Mouse (Mus musculus) hindbrain, embryonic 16.5 days (tissue): ENCODE results near the gene Cmip. TPM values are rescaled to one million over a fixed set of nuclear protein-coding genes. Genes with fewer than 3 reads are reported as not detected.

ENCODE experiments used
- ATAC-seq: fragments of 200-750 bp; cut with Nextera tagmentation; 2 replicates; pipeline ENCODE4 v1.8.0; 2017; ENCODE audit warnings: moderate TSS enrichment, moderate library complexity
- H3K27ac ChIP-seq: fragments of 300-500 bp; sonication (generic); 2 replicates; pipeline ENCODE4 v1.5.1; 2014; ENCODE audit warnings: low read depth, mild to moderate bottlenecking, control low read depth, low read length, moderate library complexity
- H3K27me3 ChIP-seq: fragments of 300-500 bp; sonication (generic); replicated peaks from 2 replicates; pipeline ENCODE4 v1.6.1; 2014; ENCODE audit warnings: low read length; ENCODE audit not compliant: control insufficient read depth, insufficient read depth
- H3K36me3 ChIP-seq: fragments of 300-500 bp; sonication (generic); 2 replicates; pipeline ENCODE4 v1.6.1; 2014; ENCODE audit warnings: mild to moderate bottlenecking, low read length, moderate library complexity, mixed read lengths; ENCODE audit not compliant: control insufficient read depth, insufficient read depth
- H3K4me1 ChIP-seq: fragments of 300-500 bp; sonication (generic); 2 replicates; pipeline ENCODE4 v1.6.1; 2014; ENCODE audit warnings: low read depth, low read length; ENCODE audit not compliant: control insufficient read depth, insufficient read depth
- H3K4me2 ChIP-seq: fragments of 300-500 bp; sonication (generic); 2 replicates; pipeline ENCODE4 v1.6.1; 2014; ENCODE audit warnings: mild to moderate bottlenecking, low read length, control low read depth, moderate library complexity
- H3K4me3 ChIP-seq: fragments of 300-500 bp; sonication (generic); 2 replicates; pipeline ENCODE4 v1.5.1; 2014; ENCODE audit warnings: mild to moderate bottlenecking, low read length, control low read depth, moderate library complexity
- H3K9ac ChIP-seq: fragments of 300-500 bp; sonication (generic); 2 replicates; pipeline ENCODE4 v1.6.1; 2014; ENCODE audit warnings: low read depth, mild to moderate bottlenecking, control low read depth, low read length, moderate library complexity
- H3K9me3 ChIP-seq: fragments of 300-500 bp; sonication (generic); 2 replicates; pipeline ENCODE4 v1.6.1; 2014; ENCODE audit warnings: mild to moderate bottlenecking, low read length, moderate library complexity; ENCODE audit not compliant: control insufficient read depth
- WGBS: fragments of 180-500 bp; shearing (Covaris S2); extraction: QIAGEN DNeasy Blood & Tissue Kit; methylation state at CpG from one replicate; pipeline ENCODE4 v1.1.7; 2014; 5-methylcytosine and 5-hydroxymethylcytosine counted together
- polyA plus RNA-seq: library from polyadenylated mRNA; unstranded; fragments of >200 nt; fragmentation: Nextera tagmentation; extraction: Ambion mirVana; gene quantifications from 2 replicates; pipeline ENCODE4 v1.2.1, GENCODE M21; 2015

Gene Cmip
- polyA plus RNA-seq, 1 experiment from 2014 or later = 143 TPM

DNA sequence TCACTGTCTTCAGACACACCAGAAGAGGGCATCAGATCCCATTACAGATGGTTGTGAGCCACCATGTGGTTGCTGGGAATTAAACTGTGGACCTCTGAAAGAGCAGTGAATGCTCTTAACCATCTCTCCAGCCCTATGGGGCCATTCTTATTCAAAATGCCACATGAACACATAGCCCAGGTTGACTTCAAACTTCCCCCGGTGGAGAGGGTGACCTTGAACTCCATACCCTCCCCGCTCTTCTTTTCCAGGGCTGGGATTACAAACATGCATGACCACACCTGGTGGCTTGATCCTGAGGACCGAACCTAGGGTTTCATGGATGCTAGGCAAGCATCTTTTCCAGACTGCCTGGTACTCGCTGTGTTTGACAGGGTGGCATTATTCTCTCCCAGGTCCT lies 20.3 kb upstream of the Cmip start:
- ATAC-seq = no peak

DNA sequence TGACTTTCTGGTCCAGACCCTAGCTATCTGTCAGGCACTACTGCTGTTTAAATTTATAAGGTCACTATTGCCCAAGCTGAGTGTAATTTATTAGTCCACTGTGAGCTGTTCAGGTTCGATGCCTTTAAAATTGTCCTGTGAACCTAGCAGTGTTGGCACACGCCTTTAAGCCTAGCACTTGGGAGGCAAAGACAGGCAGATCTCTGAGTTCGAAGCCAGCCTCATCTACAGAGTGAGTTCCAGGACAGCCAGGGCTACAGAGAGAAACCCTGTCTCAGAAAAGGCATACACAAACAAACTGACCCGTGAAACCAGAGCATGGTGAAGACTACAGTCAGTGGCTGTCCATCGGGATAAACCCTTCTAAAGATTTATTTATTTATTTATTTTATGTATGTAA lies 16.5 kb upstream of the Cmip start:
- 90% methylated on average over 5 of the region's 5 CpGs for WGBS
- H3K4me3 ChIP-seq = no peak overlapping the region
- H3K4me1 ChIP-seq = no peaks in the 10 kb centered on the region
- no peaks in the 10 kb centered on the region for H3K27me3 ChIP-seq
- H3K27ac ChIP-seq = no peak overlapping the region
- no peaks in the 10 kb centered on the region for H3K9me3 ChIP-seq
- H3K36me3 ChIP-seq = no peaks in the 10 kb centered on the region
- ATAC-seq = no peak
- no peak overlapping the region for H3K9ac ChIP-seq
- no peak overlapping the region for H3K4me2 ChIP-seq

More for the DNA sequence above, 20.3 kb upstream of the Cmip start:
- no peak overlapping the region for H3K4me2 ChIP-seq
- H3K4me3 ChIP-seq = no peak overlapping the region
- no peaks in the 10 kb centered on the region for H3K4me1 ChIP-seq
- WGBS = 95% methylated on average over 4 of the region's 4 CpGs
- no peak overlapping the region for H3K9ac ChIP-seq
- no peaks in the 10 kb centered on the region for H3K9me3 ChIP-seq
- H3K27ac ChIP-seq = no peak overlapping the region
- H3K27me3 ChIP-seq = no peaks in the 10 kb centered on the region
- H3K36me3 ChIP-seq = no peaks in the 10 kb centered on the region

DNA sequence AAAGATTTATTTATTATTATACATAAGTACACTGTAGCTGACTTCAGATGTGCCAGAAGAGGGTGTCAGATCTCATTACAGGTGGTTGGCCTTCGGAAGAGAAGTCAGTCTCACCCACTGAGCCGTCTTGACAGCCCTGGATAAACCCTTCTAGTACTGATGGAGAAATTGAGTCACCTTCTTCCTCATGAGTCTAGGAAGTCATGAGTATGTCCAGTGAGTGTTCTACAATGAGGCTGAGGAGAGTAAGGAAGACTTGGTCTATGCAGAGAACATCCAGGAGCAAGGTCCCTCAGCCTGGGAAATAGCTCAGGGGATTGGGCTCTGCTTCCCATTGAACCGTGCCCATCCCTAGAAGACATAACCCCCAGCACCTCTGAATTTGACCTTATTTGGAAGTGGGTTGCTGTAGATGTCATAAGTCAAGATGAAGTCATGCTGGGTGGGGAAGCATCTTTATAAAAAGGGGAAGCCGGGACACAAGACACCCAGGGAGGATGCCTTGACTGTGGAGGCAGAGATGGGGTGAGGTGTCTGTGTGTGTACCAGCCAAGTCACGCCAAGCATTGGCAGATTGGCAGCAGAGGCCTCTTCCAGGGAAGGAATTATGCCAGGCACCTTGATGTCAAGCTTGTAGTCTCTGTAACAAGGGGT lies 15.9 kb upstream of the Cmip start:
- whole genome bisulfite sequencing = 82% methylated on average over 5 of the region's 5 CpGs
- H3K4me3 ChIP-seq = no peak overlapping the region
- H3K27me3 ChIP-seq = no peaks in the 10 kb centered on the region
- H3K4me2 ChIP-seq = no peak overlapping the region
- H3K9ac ChIP-seq = no peak overlapping the region
- ATAC-seq = no peak
- H3K9me3 ChIP-seq = no peaks in the 10 kb centered on the region
- no peaks in the 10 kb centered on the region for H3K36me3 ChIP-seq
- H3K4me1 ChIP-seq = no peaks in the 10 kb centered on the region
- no peak overlapping the region for H3K27ac ChIP-seq

DNA sequence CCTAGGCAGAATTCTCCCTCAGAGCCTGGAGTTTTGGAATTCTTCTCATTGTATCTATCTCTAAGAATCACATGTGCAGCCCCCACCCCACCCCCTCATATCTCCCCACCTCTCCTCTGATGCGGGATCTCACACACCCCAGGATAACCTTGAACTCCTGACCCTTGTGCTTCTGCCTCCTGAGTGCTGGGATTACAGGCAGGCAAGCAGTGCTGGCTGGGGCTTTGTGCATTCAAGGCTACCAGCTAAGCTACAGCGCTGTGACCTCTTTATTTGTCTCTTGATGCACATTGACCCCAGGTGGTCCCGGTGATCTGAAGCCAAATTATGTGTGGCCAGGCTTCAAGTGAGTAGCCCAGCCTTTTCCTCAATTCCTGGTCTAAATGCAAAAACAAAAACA lies 15.0 kb upstream of the Cmip start:
- Histone ChIP-seq H3K9me3 (no peaks in the 10 kb centered on the region), H3K27me3 (no peaks in the 10 kb centered on the region), H3K4me1 (no peaks in the 10 kb centered on the region), H3K4me2 (no peak overlapping the region), H3K36me3 (no peaks in the 10 kb centered on the region), H3K4me3 (no peak overlapping the region), H3K27ac (no peak overlapping the region), H3K9ac (no peak overlapping the region)
- ATAC-seq = no peak
- WGBS = 15% methylated on average over 3 of the region's 3 CpGs

DNA sequence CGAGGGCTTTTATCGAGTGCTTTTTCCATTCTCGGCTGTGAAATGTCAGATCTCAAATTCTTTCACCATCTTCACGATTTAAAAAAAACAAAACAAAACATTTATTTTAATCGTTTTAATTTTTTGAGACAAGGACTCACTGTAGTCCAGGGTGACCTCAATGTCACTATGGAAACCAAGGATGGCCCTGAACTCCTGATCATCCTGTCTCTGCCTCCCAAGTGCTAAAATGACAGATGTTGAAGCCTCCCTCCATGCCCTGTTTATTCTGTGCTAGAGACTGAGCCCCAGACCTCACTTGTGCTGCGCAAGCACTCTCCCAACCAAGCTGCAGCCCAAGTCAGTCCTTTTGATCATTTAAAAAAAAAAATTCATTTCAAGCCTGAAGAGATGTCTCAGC lies 14.6 kb upstream of the Cmip start:
- no peaks in the 10 kb centered on the region for H3K9me3 ChIP-seq
- WGBS = 77% methylated on average over 6 of the region's 6 CpGs
- H3K4me1 ChIP-seq = no peaks in the 10 kb centered on the region
- H3K4me3 ChIP-seq = no peak overlapping the region
- no peak overlapping the region for H3K4me2 ChIP-seq
- no peaks in the 10 kb centered on the region for H3K36me3 ChIP-seq
- no peak overlapping the region for H3K27ac ChIP-seq
- no peak overlapping the region for H3K9ac ChIP-seq
- no peak for ATAC-seq
- H3K27me3 ChIP-seq = no peaks in the 10 kb centered on the region

DNA sequence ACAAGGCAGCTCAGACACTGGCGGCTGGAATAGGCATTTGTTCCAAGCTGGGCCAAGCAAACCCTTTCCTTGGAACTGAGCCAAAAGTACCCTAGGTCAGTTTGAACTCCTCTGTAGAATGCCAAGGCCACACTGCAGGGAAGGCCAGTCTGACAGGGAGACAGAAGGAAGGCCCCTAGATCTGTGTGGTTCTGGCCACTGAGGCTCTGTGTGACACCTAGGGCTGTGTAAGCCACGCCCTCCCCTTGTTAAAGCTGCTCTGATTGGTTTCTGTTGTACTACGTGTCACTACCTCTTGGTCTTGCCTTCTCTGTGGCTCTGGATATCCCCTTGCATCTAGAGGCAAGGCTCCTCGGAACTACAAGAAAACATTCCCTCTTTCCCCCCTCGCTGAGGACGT lies 12.3 kb upstream of the Cmip start:
- ATAC-seq = no peak; the same call in 1 of the 2 replicates
- Histone ChIP-seq H3K9ac (no peak overlapping the region), H3K4me1 (no peaks in the 10 kb centered on the region), H3K4me3 (no peak overlapping the region), H3K27ac (no peak overlapping the region), H3K4me2 (no peak overlapping the region), H3K36me3 (no peaks in the 10 kb centered on the region), H3K27me3 (no peaks in the 10 kb centered on the region), H3K9me3 (no peaks in the 10 kb centered on the region)
- 42% methylated on average over 6 of the region's 6 CpGs for WGBS

DNA sequence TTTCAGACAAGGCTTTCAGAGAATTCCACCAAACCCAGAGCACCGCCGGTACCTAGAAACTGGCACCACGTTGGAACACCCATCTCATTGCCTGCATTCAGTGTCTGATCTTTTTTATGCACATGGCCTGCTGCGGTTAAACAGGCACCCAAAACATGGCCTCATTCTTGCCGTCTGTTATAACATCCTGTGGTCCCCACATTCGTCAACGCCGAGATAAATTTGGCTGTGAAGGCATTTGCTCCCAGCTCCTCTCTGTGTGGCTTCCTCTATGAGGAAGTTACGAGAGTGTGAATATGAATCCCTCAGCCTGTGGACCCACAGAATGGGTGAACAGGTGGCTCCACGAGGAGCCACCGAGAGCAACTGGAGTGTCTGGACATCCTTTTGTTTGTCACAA lies 8.5 kb upstream of the Cmip start:
- Histone ChIP-seq H3K4me3 (no peak overlapping the region), H3K4me2 (no peak overlapping the region), H3K27ac (no peak overlapping the region), H3K4me1 (no peaks in the 10 kb centered on the region), H3K9me3 (no peaks in the 10 kb centered on the region), H3K9ac (no peak overlapping the region), H3K36me3 (no peaks in the 10 kb centered on the region), H3K27me3 (no peaks in the 10 kb centered on the region)
- 84% methylated on average over 11 of the region's 11 CpGs for WGBS
- no peak for ATAC-seq

DNA sequence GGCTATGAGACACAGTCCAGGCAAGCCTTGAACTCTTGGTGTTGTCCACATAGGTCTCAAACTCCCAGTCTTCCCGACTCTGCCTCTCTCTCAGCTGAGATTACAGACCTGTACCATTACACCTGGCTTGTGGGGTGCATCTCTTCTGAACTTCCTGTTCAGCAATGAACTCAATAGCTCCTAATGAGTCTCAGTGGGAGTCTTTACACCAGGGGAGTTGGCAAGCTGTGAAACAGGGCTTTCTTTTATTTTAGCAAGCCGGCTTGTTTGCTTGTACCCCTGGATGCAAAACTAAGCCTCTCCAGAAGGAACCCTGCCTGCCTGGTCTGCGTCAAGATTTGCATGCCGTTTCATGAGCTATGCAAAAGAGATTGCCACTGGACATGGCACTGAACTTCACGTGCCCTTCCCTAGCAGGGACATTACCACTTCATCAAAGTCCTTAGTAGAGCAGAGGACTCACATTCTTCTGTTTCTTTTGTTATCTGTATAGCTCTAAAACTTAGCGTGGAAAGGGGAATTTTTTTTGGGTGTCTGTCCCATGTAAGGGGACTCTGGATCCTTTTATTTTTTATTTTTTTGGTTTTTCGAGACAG lies 5.7 kb upstream of the Cmip start:
- H3K4me1 ChIP-seq = no peaks in the 10 kb centered on the region
- H3K27me3 ChIP-seq = no peaks in the 10 kb centered on the region
- ATAC-seq = no peak
- H3K4me2 ChIP-seq = no peak overlapping the region
- H3K36me3 ChIP-seq = no peaks in the 10 kb centered on the region
- no peaks in the 10 kb centered on the region for H3K9me3 ChIP-seq
- H3K4me3 ChIP-seq = no peak overlapping the region
- no peak overlapping the region for H3K27ac ChIP-seq
- H3K9ac ChIP-seq = no peak overlapping the region
- 38% methylated on average over 7 of the region's 7 CpGs for WGBS

DNA sequence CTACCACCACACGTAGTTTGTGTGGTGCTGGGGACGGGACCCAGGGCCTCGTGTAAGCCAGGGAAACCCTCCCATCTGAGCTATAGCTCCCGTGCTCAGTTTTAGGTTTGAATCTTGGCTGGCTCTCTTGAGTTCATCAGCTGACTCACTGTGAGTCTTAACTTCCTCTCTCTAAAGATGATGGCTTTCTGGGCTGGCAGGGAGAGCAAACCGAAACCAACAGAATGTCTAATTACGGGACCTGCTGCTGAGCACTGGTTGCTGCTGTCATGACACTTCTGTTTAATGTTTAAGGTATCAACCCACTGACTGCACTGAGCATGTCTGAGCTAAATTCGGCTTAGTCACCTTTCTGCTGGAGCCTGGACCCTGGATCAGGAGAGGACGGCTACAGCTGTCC lies 4.2 kb upstream of the Cmip start:
- Histone ChIP-seq H3K4me3 (no peak overlapping the region), H3K27me3 (no peaks in the 10 kb centered on the region), H3K9me3 (no peaks in the 10 kb centered on the region), H3K4me1 (no peaks in the 10 kb centered on the region), H3K36me3 (no peaks in the 10 kb centered on the region), H3K4me2 (no peak overlapping the region), H3K27ac (no peak overlapping the region), H3K9ac (no peak overlapping the region)
- 94% methylated on average over 8 of the region's 8 CpGs for WGBS
- no peak for ATAC-seq
